Mouse (Mus musculus): ENCODE data around the gene Mul1. TPM values are rescaled to one million over a fixed set of nuclear protein-coding genes. Genes with fewer than 3 reads are reported as not detected.
A peak's percentile ranks its signal among the peaks of the same experiment; 100 is the strongest.

Mul1 gene
- polyA plus RNA-seq, 1 experiment from 2014 or later: 19.9 TPM

- 0% methylated on average over 17 of the region's 17 CpGs for WGBS
- Histone ChIP-seq H3K36me3 (no peaks in the 10 kb centered on the region), H3K27ac (no peak overlapping the region), H3K4me3 (peak overlapping the region; percentile 82), H3K9me3 (no peaks in the 10 kb centered on the region), H3K4me1 (peaks cover 22% of the 10 kb centered on the region), H3K9ac (peak overlapping the region; percentile 84), H3K27me3 (peaks cover 55% of the 10 kb centered on the region), H3K4me2 (replicated peaks) (peak overlapping the region; percentile 99)
- no peak for ATAC-seq (ENCODE audit: insufficient number of reproducible peaks, insufficient read depth, low FRiP score, low TSS enrichment)
Measured at GRCm38 (mm10) chr4:138455956-138456341, 21.5 kb downstream of the Mul1 start.

- peaks cover 49% of the 10 kb centered on the region for H3K27me3 ChIP-seq
- no peak overlapping the region for H3K27ac ChIP-seq
- H3K9me3 ChIP-seq: no peaks in the 10 kb centered on the region
- ATAC-seq (ENCODE audit: insufficient number of reproducible peaks, insufficient read depth, low FRiP score, low TSS enrichment): no peak
- no peaks in the 10 kb centered on the region for H3K36me3 ChIP-seq
- WGBS: 7% methylated on average over 6 of the region's 8 CpGs
- peak overlapping the region; percentile 99 for H3K4me2 ChIP-seq (replicated peaks)
- H3K4me1 ChIP-seq: peaks cover 22% of the 10 kb centered on the region
- H3K4me3 ChIP-seq: peak overlapping the region; percentile 82
- H3K9ac ChIP-seq: peak overlapping the region; percentile 84; the same call in 1 of the 2 replicates
Measured at GRCm38 (mm10) chr4:138456536-138456935, 22.1 kb downstream of the Mul1 start.

- H3K27me3 ChIP-seq: peaks cover 43% of the 10 kb centered on the region
- H3K9ac ChIP-seq: no peak overlapping the region
- WGBS: 42% methylated on average over 4 of the region's 4 CpGs
- no peak overlapping the region for H3K4me3 ChIP-seq
- H3K4me2 ChIP-seq (replicated peaks): no peak overlapping the region
- no peaks in the 10 kb centered on the region for H3K36me3 ChIP-seq
- ATAC-seq (ENCODE audit: insufficient number of reproducible peaks, insufficient read depth, low FRiP score, low TSS enrichment): no peak
- H3K4me1 ChIP-seq: peaks cover 23% of the 10 kb centered on the region
- no peak overlapping the region for H3K27ac ChIP-seq
- H3K9me3 ChIP-seq: no peaks in the 10 kb centered on the region
Measured at GRCm38 (mm10) chr4:138457091-138457490, 22.6 kb downstream of the Mul1 start.

GRCm38 (mm10) chr4:138458171-138458570 lies 23.7 kb downstream of the Mul1 start:
- H3K9ac ChIP-seq: no peak overlapping the region
- no peaks in the 10 kb centered on the region for H3K36me3 ChIP-seq
- WGBS: 76% methylated on average over 7 of the region's 7 CpGs
- ATAC-seq (ENCODE audit: insufficient number of reproducible peaks, insufficient read depth, low FRiP score, low TSS enrichment): no peak
- peaks cover 39% of the 10 kb centered on the region for H3K27me3 ChIP-seq
- no peaks in the 10 kb centered on the region for H3K9me3 ChIP-seq
- H3K27ac ChIP-seq: no peak overlapping the region
- peaks cover 32% of the 10 kb centered on the region for H3K4me1 ChIP-seq
- H3K4me2 ChIP-seq (replicated peaks): no peak overlapping the region
- H3K4me3 ChIP-seq: no peak overlapping the region

DNA sequence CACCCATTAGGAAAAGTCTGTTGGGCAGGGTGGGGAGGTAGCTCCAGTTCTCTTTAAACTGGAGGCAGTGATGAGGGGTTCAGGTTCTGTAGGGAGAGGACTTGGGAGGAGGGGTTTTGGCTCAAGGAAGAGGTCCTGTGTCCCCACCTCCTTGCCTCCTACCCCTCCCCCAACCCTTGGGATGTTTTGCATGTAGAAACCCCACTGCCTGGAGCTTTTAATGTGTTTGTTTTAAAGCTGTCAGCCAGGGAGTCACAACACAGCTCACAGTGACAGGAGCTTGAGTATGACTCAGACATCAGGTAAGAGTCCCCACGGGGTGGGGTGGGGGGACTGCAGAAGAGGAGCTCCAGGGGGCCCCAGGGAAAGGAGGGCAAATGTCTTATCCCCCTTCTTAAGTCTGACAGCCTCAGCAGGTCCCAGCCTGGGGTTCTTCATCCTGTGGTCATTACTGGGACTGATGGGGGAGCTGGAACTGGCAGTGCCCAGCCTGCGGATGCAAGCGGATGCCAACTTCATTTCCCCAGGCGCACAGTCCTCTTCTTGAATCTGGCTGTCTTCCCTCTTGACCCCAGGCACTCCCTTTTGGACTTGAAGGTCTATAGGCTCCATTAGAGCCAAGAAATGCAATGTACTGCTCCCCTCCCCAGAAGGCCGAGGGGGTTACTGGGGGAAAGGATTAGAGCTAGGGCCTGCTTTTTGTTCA lies 24.4 kb downstream of the Mul1 start:
- ATAC-seq (ENCODE audit: insufficient number of reproducible peaks, insufficient read depth, low FRiP score, low TSS enrichment): no peak
- Histone ChIP-seq H3K4me1 (peaks cover 32% of the 10 kb centered on the region), H3K9ac (no peak overlapping the region), H3K9me3 (no peaks in the 10 kb centered on the region), H3K36me3 (no peaks in the 10 kb centered on the region), H3K27ac (no peak overlapping the region), H3K27me3 (peaks cover 33% of the 10 kb centered on the region), H3K4me3 (no peak overlapping the region), H3K4me2 (replicated peaks) (no peak overlapping the region)
- WGBS: 51% methylated on average over 5 of the region's 5 CpGs

- H3K9ac ChIP-seq: no peak overlapping the region
- no peak for ATAC-seq (ENCODE audit: insufficient number of reproducible peaks, insufficient read depth, low FRiP score, low TSS enrichment)
- H3K27me3 ChIP-seq: peaks cover 38% of the 10 kb centered on the region
- no peaks in the 10 kb centered on the region for H3K9me3 ChIP-seq
- no peak overlapping the region for H3K27ac ChIP-seq
- no peak overlapping the region for H3K4me3 ChIP-seq
- H3K4me1 ChIP-seq: peaks cover 37% of the 10 kb centered on the region
- no peak overlapping the region for H3K4me2 ChIP-seq (replicated peaks)
- H3K36me3 ChIP-seq: no peaks in the 10 kb centered on the region
- 81% methylated on average over 6 of the region's 6 CpGs for WGBS
Measured at GRCm38 (mm10) chr4:138459775-138460174, 25.3 kb downstream of the Mul1 start.

DNA sequence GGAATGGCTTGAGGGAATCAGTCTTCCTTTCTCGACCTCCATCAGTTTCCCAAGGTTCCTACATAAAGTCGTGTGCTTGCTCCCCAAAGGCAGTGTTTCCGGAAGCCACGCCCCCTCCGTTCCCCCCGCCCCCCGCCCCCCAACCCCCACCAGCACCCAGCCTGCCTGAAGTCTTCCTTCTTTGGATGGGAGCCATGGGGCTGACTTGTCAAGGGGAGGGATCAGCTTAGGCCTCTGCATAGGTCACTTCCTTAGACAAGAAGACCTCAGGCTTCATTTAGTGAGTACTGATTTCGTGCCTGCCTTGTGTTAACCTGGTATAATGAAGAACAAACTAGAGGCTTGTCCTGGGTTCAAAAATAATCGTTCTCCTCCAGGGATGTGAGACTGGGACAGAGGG lies 26.4 kb downstream of the Mul1 start:
- Histone ChIP-seq H3K9ac (no peak overlapping the region), H3K9me3 (no peaks in the 10 kb centered on the region), H3K27me3 (peaks cover 42% of the 10 kb centered on the region), H3K4me3 (no peak overlapping the region), H3K36me3 (no peaks in the 10 kb centered on the region), H3K4me1 (peaks cover 38% of the 10 kb centered on the region), H3K4me2 (replicated peaks) (no peak overlapping the region), H3K27ac (no peak overlapping the region)
- no peak for ATAC-seq (ENCODE audit: insufficient number of reproducible peaks, insufficient read depth, low FRiP score, low TSS enrichment)
- WGBS: 22% methylated on average over 9 of the region's 9 CpGs

GRCm38 (mm10) chr4:138461471-138461870 lies 27.0 kb downstream of the Mul1 start:
- H3K4me3 ChIP-seq: no peak overlapping the region
- no peaks in the 10 kb centered on the region for H3K36me3 ChIP-seq
- H3K4me2 ChIP-seq (replicated peaks): no peak overlapping the region
- no peak overlapping the region for H3K9ac ChIP-seq
- H3K9me3 ChIP-seq: no peaks in the 10 kb centered on the region
- no peak for ATAC-seq (ENCODE audit: insufficient number of reproducible peaks, insufficient read depth, low FRiP score, low TSS enrichment)
- H3K27ac ChIP-seq: no peak overlapping the region
- WGBS: 95% methylated on average over 5 of the region's 5 CpGs
- H3K27me3 ChIP-seq: peaks cover 43% of the 10 kb centered on the region
- H3K4me1 ChIP-seq: peaks cover 34% of the 10 kb centered on the region

DNA sequence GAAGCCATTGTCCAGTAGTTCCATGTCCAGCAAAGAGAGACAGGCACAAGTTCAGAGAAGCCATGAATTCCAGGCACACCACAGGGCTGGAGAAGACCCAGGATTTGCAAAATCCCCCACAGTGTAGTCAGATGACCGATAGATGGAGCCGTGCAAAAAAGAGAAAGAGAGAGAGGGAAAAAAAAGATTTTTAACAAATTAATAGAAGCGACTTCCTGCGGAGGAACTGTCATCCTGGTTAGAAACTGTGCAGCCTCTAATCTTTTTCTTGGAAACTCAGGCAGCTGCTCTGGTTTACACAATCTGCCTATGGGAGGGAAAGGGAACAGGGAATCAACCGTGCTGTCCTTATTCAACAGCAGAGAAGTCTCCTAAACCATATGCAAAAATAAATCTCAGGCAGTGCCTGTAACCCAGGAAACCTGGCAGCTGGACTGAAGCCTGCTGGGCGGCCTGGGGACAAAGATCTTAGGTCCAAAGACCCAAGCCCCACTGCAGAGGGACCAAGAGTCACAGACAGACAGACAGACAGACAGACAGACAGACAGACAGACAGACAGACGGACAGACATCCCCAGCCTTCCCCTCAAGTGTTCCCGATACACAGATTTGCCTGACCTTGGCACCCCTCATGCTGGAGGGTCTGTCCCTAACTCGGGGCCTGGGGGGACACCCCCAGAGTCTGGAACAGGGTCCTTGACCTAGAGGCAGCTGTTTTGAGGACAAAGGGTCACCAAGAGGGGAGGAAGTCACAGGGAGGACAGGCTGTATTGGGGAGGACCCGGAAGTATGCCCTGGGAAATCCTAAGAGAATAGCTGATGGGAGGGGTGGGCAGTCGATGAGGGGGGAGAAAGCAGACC lies 28.7 kb downstream of the Mul1 start:
- WGBS: 3% methylated on average over 11 of the region's 11 CpGs
- Histone ChIP-seq H3K4me2 (replicated peaks) (peak overlapping the region; percentile 24), H3K4me1 (peaks cover 33% of the 10 kb centered on the region), H3K27me3 (peaks cover 45% of the 10 kb centered on the region), H3K36me3 (no peaks in the 10 kb centered on the region), H3K9me3 (no peaks in the 10 kb centered on the region), H3K4me3 (no peak overlapping the region), H3K27ac (peak overlapping the region; percentile 18; the same call in 1 of the 2 replicates), H3K9ac (no peak overlapping the region)
- ATAC-seq (ENCODE audit: insufficient number of reproducible peaks, insufficient read depth, low FRiP score, low TSS enrichment): no peak

GRCm38 (mm10) chr4:138463832-138464487 lies 29.5 kb downstream of the Mul1 start:
- Histone ChIP-seq H3K9me3 (no peaks in the 10 kb centered on the region), H3K27ac (peak overlapping the region; percentile 18; the same call in 1 of the 2 replicates), H3K4me3 (no peak overlapping the region), H3K4me2 (replicated peaks) (peak overlapping the region; percentile 34), H3K27me3 (peaks cover 44% of the 10 kb centered on the region), H3K36me3 (no peaks in the 10 kb centered on the region), H3K4me1 (peaks cover 35% of the 10 kb centered on the region), H3K9ac (no peak overlapping the region)
- 5% methylated on average over 11 of the region's 11 CpGs for WGBS
- ATAC-seq (ENCODE audit: insufficient number of reproducible peaks, insufficient read depth, low FRiP score, low TSS enrichment): no peak

DNA sequence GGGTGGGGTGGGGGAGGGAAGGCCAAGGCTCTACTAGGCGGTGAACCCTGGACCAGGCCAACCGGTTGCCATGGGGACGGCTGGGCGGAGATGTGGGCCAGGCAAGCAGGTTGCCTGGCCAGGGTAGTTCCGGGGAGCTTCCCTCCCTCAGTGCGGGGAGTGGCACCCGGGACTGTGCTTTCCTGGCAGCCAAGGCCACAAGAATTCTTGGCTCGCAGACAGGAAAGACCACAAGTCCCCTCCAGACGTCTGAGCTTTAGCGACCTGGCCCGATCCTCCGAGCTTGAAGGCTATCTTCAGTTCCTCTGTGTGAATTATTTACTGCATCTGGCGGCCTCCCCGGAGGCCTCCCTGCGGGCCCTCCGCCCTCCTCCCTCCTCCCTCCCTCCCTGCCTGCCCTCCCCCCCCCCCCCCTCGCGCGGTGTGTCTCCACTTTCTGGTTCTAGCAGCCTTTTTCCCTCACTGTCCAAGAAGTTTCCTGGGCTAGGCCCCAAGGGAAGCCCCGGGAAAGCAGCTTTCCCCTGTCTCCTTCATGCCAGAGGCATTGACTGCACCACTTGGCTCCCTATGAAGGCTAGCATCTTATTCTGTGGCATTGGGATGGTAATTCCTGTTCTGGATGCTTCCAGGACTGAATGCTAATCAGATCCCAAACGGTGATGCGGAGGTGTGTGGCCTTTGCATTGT lies 30.3 kb downstream of the Mul1 start:
- peak; percentile 56; the same call in 1 of the 2 replicates for ATAC-seq (ENCODE audit: insufficient number of reproducible peaks, insufficient read depth, low FRiP score, low TSS enrichment)
- Histone ChIP-seq H3K9ac (0 out of 2 replicates have a peak overlapping the region, but pooled peaks have one; percentile 24), H3K27me3 (peaks cover 39% of the 10 kb centered on the region)

More for the DNA sequence above, 30.3 kb downstream of the Mul1 start:
- H3K4me2 ChIP-seq (replicated peaks): peak overlapping the region; percentile 34
- no peaks in the 10 kb centered on the region for H3K9me3 ChIP-seq
- no peak overlapping the region for H3K27ac ChIP-seq
- H3K4me3 ChIP-seq: no peak overlapping the region
- WGBS: 2% methylated on average over 19 of the region's 22 CpGs
- H3K36me3 ChIP-seq: no peaks in the 10 kb centered on the region
- H3K4me1 ChIP-seq: peaks cover 40% of the 10 kb centered on the region

Data from embryonic facial prominence, embryonic 12.5 days (tissue).